Mouse (Mus musculus): ENCODE data around the gene Psenen.

The Psenen gene

DNA sequence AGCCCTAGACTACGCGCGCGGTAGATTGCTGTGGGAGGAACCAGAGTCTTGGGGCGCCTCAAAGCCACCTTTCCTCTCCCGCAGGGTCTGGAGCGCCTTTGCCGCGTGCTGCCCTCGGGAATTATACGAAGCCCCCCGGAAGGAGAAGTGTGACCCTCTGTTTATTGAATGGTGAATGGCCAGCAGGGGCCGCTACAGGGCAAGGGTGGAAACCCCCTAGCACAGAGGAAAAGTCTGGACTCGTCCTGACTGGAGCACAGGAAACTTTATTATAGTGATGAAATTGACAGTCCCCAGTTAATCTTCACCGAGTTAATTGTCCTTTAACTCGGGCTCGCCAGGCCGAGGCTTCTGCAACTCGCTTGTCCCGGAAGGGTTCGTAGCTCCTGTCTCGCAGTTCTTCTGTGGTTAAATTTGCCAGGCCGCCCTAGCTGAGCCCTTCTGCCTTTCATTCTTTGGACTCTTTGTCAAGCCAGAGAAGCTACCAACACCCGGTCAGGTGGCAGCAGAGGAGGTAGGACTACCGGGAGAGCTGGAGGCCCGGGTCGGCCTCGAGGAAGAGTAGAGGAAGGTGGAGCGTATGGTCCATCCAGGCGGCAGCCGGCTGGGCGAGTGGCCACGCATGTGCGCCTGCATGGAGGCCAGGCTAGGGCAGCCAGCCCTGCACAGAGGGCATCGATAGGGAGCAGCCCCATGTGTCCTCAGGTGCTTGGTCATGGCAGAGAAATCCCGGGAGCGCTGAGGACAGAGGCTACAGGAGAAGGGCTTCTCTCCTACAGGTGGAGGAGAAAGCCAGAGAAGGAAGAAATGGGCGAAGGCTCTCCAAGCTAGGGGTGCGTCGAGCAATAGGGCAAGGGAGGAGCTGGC is 26.2 kb upstream of the Psenen start:
- CTCF ChIA-PET: interaction anchor here (0.6 kb wide), 1 partner anchor 151 kb away, joined by 3 read pairs; no protein-coding TSS in a partner anchor

DNA sequence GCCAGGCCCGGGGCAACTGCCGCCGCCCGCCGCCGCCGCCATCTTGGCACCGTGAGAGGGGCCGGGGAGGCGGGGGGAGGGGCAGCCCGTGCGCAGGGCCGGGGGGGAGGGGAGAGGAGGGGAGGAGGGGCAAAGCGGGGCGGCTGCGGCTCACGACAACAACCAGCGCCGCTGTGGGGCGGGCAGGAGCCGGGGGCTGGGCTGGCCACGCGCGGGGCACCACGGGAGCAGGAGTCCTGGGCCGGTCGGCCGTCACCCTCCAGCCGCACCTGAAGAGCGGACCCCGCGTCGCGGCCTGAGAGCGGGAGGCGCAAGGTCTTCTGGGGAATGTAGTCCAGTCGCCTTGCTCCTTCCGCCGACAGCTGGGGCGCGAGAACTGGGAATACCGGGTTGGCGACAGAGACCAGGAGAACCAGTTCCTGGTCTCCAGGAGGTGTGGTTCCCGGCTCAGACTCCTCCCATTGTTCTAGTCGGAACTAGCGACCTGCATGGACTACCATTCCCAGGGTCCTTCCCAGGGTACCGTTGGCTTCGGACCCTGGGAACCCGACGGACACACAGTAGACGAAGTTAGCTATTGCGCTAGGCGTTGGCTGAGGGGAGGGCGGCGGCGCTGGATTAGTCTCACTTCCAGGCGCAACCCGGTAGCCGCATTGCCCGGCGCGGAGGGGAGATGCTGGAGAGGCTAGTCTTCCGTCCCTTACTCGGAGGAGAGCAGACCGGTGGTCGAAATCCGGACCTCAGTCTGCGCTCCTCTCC is 25.4 kb upstream of the Psenen start, which contains the start of gene Kmt2b:
TSS of gene Kmt2b (minus strand) at position 51 of the 759 bp plus-strand sequence.
- CTCF ChIA-PET: no interaction called here

DNA sequence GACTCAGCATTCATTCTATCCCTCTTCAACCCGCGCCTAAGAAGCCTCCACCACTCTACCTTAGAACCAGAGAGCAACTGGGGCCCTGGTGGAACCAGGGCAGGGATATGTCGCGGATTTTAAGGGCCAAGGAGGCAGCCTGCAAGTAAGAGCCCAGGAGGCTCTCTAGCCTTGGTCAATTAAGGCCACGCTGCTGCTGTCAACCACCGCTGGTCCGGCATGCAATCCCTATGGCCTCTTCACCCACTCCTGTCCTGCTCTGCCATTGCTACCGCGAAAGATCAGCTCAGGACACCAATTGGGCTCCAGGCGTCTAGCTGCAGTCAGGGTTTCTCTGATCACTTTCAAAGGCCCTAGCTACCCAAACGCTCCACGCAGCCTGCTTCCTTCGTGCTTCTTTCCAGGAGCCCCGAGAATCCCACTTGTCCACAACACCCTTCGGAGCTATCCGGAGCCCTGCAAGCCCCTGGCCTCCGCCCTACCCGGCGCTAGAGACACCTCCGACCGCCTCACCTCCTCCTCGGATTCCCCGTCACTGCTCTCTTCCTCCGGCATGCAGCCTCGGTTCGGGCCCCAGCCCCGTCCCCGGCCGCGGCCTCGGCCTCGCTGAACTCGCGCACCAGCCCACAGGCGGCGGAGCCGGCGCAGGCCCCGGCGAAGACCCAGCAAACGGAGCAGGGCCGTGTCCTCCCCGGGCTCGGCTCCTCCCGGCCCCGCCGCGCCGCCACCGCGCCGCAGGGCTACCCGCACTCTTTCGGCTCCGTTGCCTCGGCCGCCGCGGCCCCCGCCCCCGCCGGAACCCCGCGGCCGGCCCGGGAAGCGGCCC is 24.6 kb upstream of the Psenen start:
- CTCF ChIA-PET: no interaction called here

DNA sequence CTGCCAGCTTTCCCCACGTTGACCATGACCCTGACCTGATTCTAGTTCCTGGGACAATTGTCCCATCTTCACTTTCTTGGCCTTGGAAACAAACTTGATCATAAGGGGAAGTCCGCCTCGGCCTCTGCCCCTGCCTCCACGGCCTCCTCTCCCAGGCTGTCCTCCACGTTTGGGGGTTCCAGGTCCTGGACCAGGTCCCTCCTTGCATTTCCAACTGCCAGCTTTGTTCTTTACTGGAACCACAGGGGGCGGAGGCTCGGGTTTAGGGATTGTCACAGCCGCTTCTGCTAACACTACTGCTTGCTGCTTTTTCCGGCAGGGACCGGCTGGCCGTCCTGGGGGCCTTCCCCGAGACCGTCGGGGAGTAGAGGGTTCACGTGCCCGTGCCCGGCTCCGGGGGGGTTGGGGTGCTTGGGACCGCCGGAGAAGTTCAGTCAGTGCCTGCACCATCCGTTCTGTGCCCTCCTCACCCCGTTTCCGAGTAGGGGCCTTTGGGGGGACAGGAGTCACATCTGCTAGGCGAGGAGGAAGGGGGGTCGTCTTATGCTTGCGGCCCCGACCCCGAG is 23.1 kb upstream of the Psenen start:
- CTCF ChIA-PET: no interaction called here

DNA sequence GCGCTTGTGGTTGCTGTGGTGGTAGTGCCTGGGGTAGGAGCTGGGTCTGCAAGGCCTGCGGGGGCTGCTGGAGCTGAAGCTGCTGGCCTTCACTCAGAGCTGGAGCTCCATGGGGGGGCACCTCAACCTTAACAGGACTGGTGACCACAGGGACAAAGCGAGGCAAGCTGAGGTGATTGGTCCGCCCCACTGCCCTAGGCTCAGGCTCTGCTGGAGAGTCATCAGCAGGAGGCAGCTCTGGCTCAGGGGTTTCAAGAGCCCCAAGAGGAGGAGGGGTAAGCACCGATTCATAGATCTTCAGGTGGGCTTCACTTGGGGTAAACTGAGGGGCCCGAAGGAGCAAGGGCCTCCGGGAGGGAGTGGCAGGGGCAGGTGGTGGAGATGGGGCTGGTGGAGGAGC is 21.7 kb upstream of the Psenen start:
- CTCF ChIA-PET: interaction anchor here (0.6 kb wide), 1 partner anchor 62 kb away, joined by 12 read pairs; no protein-coding TSS in a partner anchor

DNA sequence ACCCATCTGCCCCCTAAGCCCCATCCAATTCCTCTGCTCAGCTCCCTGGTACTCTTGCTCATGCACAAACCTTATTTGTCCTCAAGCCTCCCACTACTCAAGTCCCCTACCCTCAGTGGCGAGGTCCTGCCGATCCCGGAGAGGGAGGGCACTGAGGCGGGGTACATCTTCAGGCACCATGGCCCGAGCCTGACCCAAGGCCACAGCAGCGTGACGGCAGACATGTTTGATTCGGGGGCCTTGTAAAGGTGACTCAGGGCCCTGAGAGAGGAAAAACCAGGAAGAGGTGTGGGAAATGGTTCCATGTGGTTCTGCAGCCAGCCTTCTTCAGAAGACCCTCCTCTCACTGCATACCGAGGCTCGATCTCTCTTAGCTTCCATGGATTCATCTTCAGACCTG is 20.9 kb upstream of the Psenen start:
- CTCF ChIA-PET: no interaction called here

DNA sequence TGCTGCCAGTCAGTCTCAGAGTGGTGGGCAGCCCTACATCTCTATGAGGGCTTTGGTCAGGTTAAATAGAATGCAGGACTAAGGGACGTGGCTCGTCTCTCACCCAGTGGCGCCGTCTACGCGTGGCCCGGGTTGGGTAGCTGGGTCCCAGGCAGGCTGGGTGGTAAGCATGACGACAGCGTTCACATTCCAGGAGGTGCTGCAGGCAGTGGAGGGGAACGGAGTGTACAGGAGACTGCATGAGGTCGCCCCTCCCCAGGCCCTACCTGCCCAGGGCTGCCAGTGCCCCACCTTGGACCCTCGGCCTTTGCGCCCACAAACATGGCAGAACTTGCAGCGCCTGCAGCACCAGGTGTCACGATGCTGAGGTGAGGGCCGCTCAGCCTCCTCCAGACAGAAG is 18.1 kb upstream of the Psenen start:
- CTCF ChIA-PET: no interaction called here

DNA sequence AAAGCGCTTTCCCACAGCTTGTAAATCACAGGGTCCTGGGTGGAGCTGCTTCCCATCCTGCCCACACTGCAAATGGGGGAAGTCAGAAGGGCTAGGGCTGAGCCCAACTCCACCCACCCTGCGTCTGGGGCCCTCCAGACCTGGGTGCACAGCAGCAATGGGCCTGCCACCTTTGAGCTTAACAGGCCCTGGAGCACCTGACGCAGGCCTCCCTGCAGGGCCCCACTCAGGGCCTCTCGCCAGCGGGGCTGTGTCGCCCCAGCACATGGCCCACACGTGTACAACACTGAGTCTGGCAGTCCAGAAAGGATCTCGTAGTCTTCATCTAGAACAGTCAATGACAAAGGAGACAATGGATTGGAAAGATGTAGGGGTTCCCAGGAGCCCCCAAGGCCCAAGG is 16.5 kb upstream of the Psenen start:
- CTCF ChIA-PET: no interaction called here

DNA sequence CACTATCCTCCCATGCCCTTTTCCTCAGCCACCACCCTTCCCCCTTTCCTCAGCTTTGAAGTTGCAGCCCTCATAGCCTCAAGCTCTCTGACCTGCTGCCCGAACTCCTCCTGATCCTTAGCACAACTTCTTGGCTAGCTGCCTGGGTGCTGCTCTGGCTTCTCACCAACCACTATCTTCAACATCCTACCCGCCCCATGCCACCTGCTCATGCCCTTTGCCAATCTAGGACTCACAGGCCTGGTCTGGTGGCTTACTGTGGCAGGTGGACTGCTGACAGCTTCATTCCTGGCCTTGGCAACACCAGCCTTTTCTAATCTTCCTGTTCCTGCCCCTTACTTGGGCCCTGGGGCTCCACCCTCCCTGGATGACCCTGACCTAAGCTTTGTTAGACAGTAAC is 9.5 kb upstream of the Psenen start:
- CTCF ChIA-PET: no interaction called here

DNA sequence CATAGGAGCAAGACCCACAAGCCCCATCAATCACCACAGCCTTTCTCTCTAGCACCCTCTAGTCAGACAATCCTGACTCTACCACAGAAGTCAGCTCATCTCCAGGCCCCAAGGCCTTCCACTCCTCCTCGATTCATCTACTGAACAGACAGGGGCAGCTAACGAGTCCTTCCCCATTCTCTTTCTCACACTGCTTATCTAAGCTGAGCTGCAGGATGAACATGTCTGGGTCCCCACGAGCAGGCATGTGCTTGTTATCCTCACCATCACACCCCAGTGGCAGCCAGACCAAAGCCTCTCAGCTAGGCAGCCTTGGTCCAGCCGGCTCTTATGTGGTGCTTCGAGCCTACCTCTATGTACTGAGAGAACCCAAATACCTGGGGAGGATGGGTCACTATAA is 9.0 kb upstream of the Psenen start:
- CTCF ChIA-PET: interaction anchor here (0.5 kb wide), 1 partner anchor 173 kb away, joined by 3 read pairs; no protein-coding TSS in a partner anchor

DNA sequence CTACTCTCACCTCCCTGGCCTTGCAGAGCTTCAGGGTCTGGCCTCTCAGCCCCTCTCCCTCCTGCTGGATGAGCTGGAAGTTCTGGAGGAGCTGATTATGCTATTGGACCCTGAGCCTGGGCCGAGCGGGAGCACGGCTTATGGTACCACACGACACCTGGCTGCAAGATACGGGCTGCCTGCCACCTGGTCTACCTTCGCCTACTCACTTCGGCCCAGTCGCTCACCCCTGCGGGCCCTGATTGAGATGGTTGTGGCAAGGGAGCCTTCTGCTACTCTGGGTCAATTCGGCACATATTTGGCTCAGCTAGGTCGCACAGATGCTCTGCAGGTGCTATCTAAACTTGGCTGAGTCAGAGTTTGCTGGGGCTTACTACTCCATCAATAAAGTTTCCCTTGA is 4.1 kb upstream of the Psenen start:
- CTCF ChIA-PET: interaction anchor here (0.5 to 0.6 kb wide), 2 partner anchors 101 to 435 kb away, joined by 3 to 4 read pairs; no protein-coding TSS in a partner anchor

DNA sequence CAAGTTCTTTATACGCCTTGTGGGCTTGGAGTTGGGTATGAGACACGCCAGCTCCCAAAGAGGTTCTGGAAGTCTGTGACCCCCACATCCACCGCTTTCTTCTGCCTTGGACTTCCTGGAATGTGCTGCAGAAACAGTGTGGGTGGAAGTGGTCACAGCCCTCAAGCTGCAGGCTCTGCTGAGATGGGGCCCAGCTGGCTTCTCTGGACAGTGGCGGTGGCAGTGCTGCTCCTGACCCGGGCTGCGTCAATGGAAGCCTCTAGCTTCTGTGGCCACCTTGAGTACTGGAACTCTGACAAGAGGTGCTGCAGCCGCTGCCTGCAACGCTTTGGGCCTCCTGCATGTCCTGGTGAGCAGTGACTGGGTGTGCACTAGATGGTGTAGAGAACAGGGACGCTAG is 2.6 kb upstream of the Psenen start:
- CTCF ChIA-PET: no interaction called here

DNA sequence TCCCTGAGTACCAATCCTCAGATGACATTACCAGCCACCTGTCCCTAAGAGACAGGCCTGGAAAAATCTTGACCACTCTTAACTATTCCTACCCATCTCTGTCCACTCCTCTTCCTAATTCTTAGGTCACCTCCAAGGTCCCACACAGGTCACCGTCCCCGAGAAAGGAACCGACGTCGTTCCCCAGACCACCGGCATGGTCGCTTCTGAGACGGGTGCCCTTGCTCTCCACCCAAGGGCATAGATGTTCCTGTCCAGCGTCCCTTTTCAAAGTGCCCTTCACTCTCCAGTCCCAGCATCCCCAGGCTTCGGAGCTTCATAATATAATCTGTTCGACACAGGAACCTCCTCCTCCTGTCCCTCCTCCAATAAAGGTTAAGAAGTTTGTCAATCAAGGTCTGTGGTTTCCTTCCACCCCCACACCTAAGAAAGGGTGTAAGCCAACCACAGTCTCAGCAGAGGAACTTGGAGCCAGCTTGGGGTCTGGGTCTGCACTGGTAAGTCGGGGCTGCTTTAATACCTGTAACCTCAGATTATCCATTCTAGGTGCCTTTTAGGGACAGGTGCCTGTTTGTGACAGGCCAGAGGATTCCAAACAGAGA is 1.6 kb upstream of the Psenen start, which contains the start of gene Igflr1:
TSS of gene Igflr1 (plus strand) at position 458 of the 602 bp plus-strand sequence.
- CTCF ChIA-PET: no interaction called here

DNA sequence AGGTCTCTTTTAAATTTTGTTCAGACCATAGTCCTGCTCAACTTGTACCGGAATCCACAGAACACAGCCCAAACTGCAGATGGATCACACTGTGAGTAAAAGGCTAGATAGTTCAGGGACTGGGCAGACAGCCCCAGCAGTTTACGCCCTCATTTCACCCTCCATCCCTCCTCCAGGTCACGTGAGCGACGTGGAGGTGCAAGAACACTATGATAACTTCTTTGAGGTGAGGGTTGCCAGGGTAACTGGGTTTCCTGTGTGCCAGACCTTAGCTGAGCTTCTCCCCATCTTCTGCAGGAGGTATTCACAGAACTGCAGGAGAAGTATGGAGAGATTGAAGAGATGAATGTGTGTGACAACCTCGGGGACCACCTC is 466 bp upstream of the Psenen start:
- CTCF ChIA-PET: no interaction called here

DNA sequence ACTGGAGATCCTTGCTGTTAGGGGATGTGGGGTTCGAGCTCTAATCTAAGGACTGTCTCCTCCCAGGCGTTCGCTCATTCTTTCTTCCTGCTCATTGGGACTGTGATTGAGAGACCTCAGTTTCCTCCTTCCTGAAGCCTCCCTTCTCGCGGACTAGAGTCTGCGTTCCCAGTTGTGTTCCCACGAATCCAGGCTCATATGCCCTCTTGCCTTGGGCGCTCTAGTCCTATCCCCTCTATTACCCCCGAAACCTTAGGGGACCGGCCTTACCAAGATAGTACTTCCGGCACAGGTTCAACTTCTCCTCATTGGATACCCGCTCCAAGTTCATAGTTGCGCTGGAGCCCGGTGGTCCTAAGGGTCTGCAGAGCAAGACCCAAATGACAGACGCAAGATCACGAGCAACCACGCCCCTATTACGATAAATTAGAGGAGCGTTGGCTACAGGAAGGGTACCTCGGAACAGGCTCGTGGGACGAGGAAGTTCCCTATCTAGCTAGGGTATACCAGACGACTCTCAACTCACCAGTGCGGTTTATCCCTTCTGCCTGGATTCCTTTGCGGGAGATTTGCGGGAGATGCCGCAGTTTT is 806 bp downstream of the Psenen start:
- CTCF ChIA-PET: interaction anchor here (0.7 kb wide), 4 partner anchors 30 to 212 kb away, joined by 5 to 15 read pairs (median 10); no protein-coding TSS in a partner anchor

DNA sequence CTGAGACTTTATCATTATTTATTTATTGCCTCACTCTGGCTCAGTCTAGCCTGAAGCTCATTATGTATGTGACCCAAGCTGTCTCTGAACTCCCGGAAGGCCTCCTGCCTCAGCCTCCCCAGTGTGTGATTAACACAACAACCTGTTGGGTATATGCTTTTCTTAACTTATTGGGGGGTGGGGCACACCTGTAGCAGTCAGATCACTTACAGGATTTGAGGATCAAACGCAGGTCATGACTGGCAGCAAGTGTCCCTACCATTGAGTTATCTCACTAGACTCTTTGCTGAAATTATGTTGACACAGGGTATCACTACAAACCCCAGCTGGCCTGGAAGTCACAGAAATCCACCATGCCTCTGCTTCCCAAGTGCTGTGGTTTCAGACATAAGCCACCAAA is 3.1 kb downstream of the Psenen start:
- CTCF ChIA-PET: no interaction called here

DNA sequence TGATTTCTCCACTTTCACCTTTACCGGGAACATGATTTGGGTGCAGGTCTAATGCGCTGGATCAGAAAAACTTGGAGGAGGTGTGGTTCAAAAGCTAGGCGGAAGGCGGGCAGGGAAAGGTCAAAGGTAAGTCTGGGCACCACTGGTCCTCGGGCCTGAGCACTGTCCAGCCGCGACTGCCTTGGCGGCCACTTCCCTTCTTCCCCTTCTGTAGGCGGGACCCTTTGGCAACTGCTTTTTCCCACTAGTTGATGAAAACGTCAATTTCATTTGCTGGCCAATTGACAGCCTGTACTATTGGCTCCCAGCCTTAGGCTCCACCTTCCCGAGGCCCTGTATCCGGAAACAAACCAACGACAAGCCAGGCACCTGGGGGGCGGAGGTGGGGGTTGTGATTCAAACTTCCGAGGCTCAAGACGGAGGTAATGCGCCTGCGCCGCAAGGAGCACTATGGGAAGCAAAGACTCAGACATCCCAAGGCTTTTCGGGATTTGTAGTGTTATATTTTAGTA is 3.9 kb downstream of the Psenen start, which contains the start of gene Lin37:
TSS of gene Lin37 (minus strand) at position 396 of the 512 bp plus-strand sequence.
- CTCF ChIA-PET: no interaction called here

DNA sequence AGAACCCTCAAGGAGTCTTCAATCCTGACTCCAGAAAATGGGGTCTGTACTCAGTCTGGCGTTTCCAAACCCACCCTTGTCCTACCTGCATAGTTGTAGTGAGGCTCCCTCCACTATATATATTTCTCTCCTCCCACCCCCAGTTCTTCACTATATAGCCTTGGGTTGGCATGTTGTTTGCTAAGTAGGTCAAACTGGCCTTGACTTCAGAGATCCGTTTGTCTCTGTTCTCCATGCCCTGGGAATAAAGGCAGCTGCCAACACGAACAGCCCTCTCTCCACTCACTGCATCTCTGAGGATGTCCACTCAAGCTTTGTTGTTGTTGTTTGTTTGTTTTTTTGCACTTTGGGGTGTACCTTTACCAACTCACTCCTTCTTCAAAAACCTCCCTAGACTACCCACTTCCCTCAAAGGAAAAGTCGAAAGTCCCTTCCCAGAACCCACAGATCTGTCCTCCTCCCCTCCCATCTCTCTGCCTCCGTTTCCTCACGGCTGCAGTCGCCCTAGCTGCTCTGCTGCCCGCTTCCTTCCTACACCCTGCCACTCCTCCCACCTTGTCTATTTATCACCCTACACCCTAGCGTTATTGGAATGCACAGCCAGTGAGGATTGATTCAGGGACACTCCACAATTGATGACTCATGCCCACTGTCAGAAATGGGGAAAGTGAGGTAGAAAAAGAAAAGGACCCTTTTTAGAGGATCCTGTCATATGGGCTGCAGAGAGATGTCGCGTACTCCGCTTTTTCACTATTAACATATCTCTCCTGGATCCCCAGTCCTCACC is 4.6 kb downstream of the Psenen start:
- CTCF ChIA-PET: no interaction called here

DNA sequence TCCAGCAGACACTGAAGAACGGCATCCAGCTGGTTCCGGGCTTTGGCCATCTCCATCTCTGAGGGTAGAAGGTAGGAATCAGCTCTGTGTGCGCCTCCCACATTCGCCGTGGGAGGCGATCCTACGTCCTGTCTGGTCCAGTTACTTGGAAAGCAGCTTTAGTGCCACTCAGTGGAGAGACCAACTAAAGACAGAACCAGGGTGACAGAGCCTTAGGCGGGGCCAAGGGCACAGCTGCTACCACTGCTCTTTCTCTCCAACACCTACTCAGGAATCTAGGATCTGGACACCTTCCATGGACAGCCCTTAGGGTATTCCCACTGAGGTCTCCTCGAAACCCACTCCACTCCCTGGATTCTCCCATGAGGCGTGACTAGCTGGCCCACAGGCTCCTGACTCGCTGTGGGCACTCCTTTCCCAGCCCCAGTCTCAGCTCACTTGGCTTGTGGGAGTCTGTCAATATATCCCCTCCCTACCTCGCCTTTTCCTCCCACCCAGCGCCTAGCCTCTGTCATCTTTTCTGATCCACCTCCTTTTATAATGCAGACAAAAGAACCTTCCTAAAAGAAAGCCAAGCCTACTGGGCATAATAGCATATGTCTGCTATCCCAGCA is 5.4 kb downstream of the Psenen start:
- CTCF ChIA-PET: no interaction called here

Data from spleen, embryonic (tissue).